Mouse (Mus musculus) megakaryocyte, adult 5-6 weeks (primary cell): ENCODE measurements around the gene Dcbld1. TPM values are rescaled to one million over a fixed set of nuclear protein-coding genes. Genes with fewer than 3 reads are reported as not detected.
A peak's percentile ranks its signal among the peaks of the same experiment; 100 is the strongest.

Source experiments
- ATAC-seq: 2 replicates; pipeline ENCODE4 v1.8.0; 2016; ENCODE audit warnings: mild to moderate bottlenecking, inconsistent platforms; ENCODE audit not compliant: poor library complexity, severe bottlenecking
- total RNA-seq, 2 experiments: library from RNA; stranded (forward) in 1 of 2; stranded (reverse) in 1 of 2; fragments of 153-499, 151-499 nt in 1 of 2; fragments of 221-1000, 200-1000 nt in 1 of 2; gene quantifications; 2 replicates each; pipeline versions ENCODE4 v1.2.3 to v1.2.4; 2015 to 2017

The Dcbld1 gene
- total RNA-seq (2015) (0.48 TPM in 1 of 2 replicates, not detected in the other), total RNA-seq (2017) (not detected in 2 replicates)

GRCm38 (mm10) chr10:52233301-52233968 is at the start of gene Dcbld1:
Dcbld1 (plus strand) TSS chr10:52233619.
- peak; percentile 74 for ATAC-seq

- no peak for ATAC-seq
These were observed 47.5 kb upstream of the Dcbld1 start for GRCm38 (mm10) chr10:52185900-52186299.

- no peak for ATAC-seq
These were observed 38.2 kb upstream of the Dcbld1 start, which contains the start of gene Ros1 for GRCm38 (mm10) chr10:52194957-52195852. Ros1 (minus strand) TSS chr10:52195244.

- ATAC-seq, result no peak
These were observed 29.4 kb upstream of the Dcbld1 start for GRCm38 (mm10) chr10:52204006-52204405.

- no peak for ATAC-seq
These were observed 18.1 kb upstream of the Dcbld1 start for GRCm38 (mm10) chr10:52215267-52215818.

- peak; percentile 43; the same call in 1 of the 2 replicates for ATAC-seq
These were observed 16.4 kb upstream of the Dcbld1 start for GRCm38 (mm10) chr10:52216797-52217563.

GRCm38 (mm10) chr10:52217564-52217934 is 15.9 kb upstream of the Dcbld1 start:
- ATAC-seq, result no peak

- no peak for ATAC-seq
These were observed 13.8 kb upstream of the Dcbld1 start for GRCm38 (mm10) chr10:52219600-52219999.

GRCm38 (mm10) chr10:52232196-52233176 is 933 bp upstream of the Dcbld1 start:
- peak; percentile 53 for ATAC-seq

GRCm38 (mm10) chr10:52233969-52234653 is 692 bp downstream of the Dcbld1 start:
- ATAC-seq, result peak; percentile 17; the same call in 1 of the 2 replicates

GRCm38 (mm10) chr10:52234654-52234981 is 1.2 kb downstream of the Dcbld1 start:
- ATAC-seq, result no peak

GRCm38 (mm10) chr10:52235461-52235860 is 2.0 kb downstream of the Dcbld1 start:
- no peak for ATAC-seq

- ATAC-seq, result no peak
These were observed 8.6 kb downstream of the Dcbld1 start for GRCm38 (mm10) chr10:52242015-52242414.

GRCm38 (mm10) chr10:52242680-52243323 is 9.4 kb downstream of the Dcbld1 start:
- ATAC-seq, result no peak

- ATAC-seq, result no peak
These were observed 12.8 kb downstream of the Dcbld1 start for GRCm38 (mm10) chr10:52246207-52246606.

GRCm38 (mm10) chr10:52252240-52252639 is 18.8 kb downstream of the Dcbld1 start:
- no peak for ATAC-seq

GRCm38 (mm10) chr10:52253426-52253825 is 20.0 kb downstream of the Dcbld1 start:
- no peak for ATAC-seq

GRCm38 (mm10) chr10:52257768-52258167 is 24.3 kb downstream of the Dcbld1 start:
- no peak for ATAC-seq
